Mouse (Mus musculus) forebrain, embryonic 15.5 days (tissue): Measurements from ENCODE around the gene Spred3. TPM values are rescaled to one million over a fixed set of nuclear protein-coding genes. Genes with fewer than 3 reads are reported as not detected.
A peak's percentile ranks its signal among the peaks of the same experiment; 100 is the strongest.
"Not testable (repeated sequence)": the region's sequence is repeated elsewhere in the genome, so short reads cannot be mapped to it uniquely, and the experiment has no call there.

Experiments used
- ATAC-seq: fragments of 200-750 bp; cut with Nextera tagmentation; replicated peaks from 2 replicates; pipeline ENCODE4 v1.8.0; 2017; ENCODE audit warnings: mild to moderate bottlenecking, moderate TSS enrichment, moderate library complexity
- H3K27ac ChIP-seq: fragments of 300-500 bp; sonication (generic); replicated peaks from 2 replicates; pipeline ENCODE4 v1.5.1; 2015; ENCODE audit warnings: mild to moderate bottlenecking, inconsistent platforms
- H3K27me3 ChIP-seq: fragments of 300-500 bp; sonication (generic); 2 replicates; pipeline ENCODE4 v1.6.1; 2015; ENCODE audit warnings: inconsistent platforms
- H3K36me3 ChIP-seq: fragments of 300-500 bp; sonication (generic); 2 replicates; pipeline ENCODE4 v1.6.1; 2015; ENCODE audit warnings: mild to moderate bottlenecking, inconsistent platforms
- H3K4me1 ChIP-seq: fragments of 300-500 bp; sonication (generic); 2 replicates; pipeline ENCODE4 v1.6.1; 2015; ENCODE audit warnings: inconsistent platforms
- H3K4me2 ChIP-seq: fragments of 300-500 bp; sonication (generic); replicated peaks from 2 replicates; pipeline ENCODE4 v1.6.1; 2015; ENCODE audit warnings: mild to moderate bottlenecking, inconsistent platforms
- H3K4me3 ChIP-seq: fragments of 300-500 bp; sonication (generic); 2 replicates; pipeline ENCODE4 v1.5.1; 2015; ENCODE audit warnings: mild to moderate bottlenecking, inconsistent platforms
- H3K9ac ChIP-seq: fragments of 300-500 bp; sonication (generic); replicated peaks from 2 replicates; pipeline ENCODE4 v1.6.1; 2015; ENCODE audit warnings: mild to moderate bottlenecking, inconsistent platforms
- H3K9me3 ChIP-seq: fragments of 300-500 bp; sonication (generic); 2 replicates; pipeline ENCODE4 v1.6.1; 2016; ENCODE audit warnings: inconsistent platforms
- WGBS: fragments of 180-500 bp; shearing (Covaris S2); methylation state at CpG from one replicate; pipeline ENCODE4 v1.1.7; 2015; ENCODE audit warnings: mixed read lengths; 5-methylcytosine and 5-hydroxymethylcytosine counted together
- polyA plus RNA-seq: library from polyadenylated mRNA; unstranded; fragments of >200 nt; fragmentation: Nextera tagmentation; extraction: Ambion mirVana; gene quantifications from 2 replicates; pipeline ENCODE4 v1.2.1, GENCODE M21; 2015

The Spred3 gene
- polyA plus RNA-seq, 1 experiment from 2014 or later, result 6.4 TPM

DNA sequence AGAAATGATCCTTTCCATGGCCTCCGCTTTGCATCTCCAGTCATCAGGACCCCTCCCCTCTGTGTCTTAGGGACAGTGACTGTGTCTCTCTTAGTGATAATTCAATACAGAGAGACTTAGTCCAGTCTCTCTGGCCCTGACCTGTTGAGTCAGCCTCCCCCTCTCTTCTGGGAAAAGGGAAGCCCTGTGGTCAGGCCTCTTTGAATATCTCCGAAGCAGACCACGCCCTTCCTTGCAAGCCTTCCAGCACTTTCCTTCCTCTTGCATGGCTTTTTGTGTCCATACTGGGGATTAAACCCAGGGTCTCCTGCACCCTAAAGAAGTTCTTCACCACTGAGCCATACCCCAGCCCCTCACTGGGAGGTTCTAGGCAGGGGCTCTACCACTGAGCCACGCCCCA, 26.2 kb downstream of the Spred3 start:
- Histone ChIP-seq H3K36me3 (no peaks in the 10 kb centered on the region), H3K9me3 (no peaks in the 10 kb centered on the region), H3K9ac (no peak overlapping the region), H3K27ac (no peak overlapping the region), H3K4me3 (no peak overlapping the region), H3K4me1 (no peaks in the 10 kb centered on the region), H3K4me2 (no peak overlapping the region), H3K27me3 (no peaks in the 10 kb centered on the region)
- WGBS, result 93% methylated on average over 4 of the region's 4 CpGs
- no peak for ATAC-seq

DNA sequence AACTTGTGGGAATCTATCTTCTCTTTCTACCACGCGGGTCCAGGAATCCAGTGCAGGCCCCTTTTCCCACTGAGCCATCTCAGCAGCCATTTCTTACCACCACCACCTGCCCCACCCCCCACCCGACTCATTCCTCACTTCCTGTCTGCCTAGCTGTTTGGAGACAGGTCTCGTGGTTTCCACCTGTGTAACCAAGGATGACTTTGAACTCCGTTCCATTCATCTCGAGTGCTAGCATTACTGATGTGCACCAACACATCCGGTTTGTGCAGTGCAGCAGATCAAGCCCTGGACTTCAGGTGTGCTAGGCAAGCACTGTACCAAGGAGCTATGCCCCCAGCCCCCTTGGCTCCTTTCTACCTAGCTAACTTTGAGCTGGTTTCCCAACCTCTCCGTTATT, 28.8 kb downstream of the Spred3 start:
- no peaks in the 10 kb centered on the region for H3K4me1 ChIP-seq
- H3K9ac ChIP-seq, result no peak overlapping the region
- no peaks in the 10 kb centered on the region; the same call in 1 of the 2 replicates for H3K27me3 ChIP-seq
- WGBS, result 87% methylated on average over 8 of the region's 8 CpGs
- H3K9me3 ChIP-seq, result no peaks in the 10 kb centered on the region
- no peak overlapping the region for H3K27ac ChIP-seq
- H3K4me3 ChIP-seq, result no peak overlapping the region
- H3K4me2 ChIP-seq, result no peak overlapping the region
- no peaks in the 10 kb centered on the region for H3K36me3 ChIP-seq
- ATAC-seq, result no peak

DNA sequence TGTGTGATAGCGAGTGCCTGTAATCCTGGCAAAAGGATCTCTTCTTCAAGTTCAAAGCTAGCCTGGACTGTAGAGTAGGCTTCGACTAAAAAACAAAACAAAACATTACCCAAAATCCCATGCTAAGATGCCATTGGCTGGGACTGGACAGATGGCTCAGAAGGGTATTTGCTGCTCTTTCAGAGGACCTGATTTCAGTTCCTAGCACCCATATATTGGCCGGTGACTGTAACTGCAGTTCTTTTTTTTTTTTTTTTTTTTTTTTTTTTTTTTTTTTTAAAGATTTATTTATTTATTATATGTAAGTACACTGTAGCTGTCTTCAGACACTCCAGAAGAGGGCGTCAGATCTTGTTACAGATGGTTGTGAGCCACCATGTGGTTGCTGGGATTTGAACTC, 31.0 kb downstream of the Spred3 start:
- peaks cover 11% of the 10 kb centered on the region for H3K27me3 ChIP-seq
- H3K4me3 ChIP-seq, H3K9ac ChIP-seq, H3K9me3 ChIP-seq, H3K36me3 ChIP-seq, H3K4me2 ChIP-seq, H3K27ac ChIP-seq, ATAC-seq: not testable (repeated sequence)
- H3K4me1 ChIP-seq, result peaks cover 10% of the 10 kb centered on the region
- 92% methylated on average over 3 of the region's 4 CpGs for WGBS

DNA sequence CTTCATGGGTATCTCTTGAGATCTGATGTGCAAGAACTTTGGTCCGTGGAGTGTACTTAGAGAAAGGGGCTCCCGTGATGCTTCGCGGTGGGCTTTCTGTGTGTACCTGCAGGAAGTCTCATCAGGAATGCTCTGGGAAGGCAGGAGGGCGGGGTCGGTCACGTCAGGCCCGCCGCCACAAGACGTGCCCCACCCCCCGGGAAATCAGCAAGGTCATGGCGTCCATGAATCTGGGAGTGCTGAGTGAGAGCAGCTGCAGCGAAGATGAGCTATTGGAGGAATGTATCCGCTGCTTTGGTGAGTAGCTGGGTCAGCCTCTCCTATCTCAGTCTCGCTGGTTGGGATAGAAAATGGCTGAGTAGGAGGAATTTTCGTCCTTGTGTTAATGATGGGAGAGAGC, 32.8 kb downstream of the Spred3 start:
- WGBS, result 45% methylated on average over 16 of the region's 16 CpGs
- Histone ChIP-seq H3K4me3 (no peak overlapping the region), H3K27ac (no peak overlapping the region), H3K27me3 (peaks cover 11% of the 10 kb centered on the region), H3K9me3 (no peaks in the 10 kb centered on the region), H3K4me2 (no peak overlapping the region), H3K36me3 (no peaks in the 10 kb centered on the region), H3K4me1 (peaks cover 13% of the 10 kb centered on the region), H3K9ac (no peak overlapping the region)
- no peak for ATAC-seq

DNA sequence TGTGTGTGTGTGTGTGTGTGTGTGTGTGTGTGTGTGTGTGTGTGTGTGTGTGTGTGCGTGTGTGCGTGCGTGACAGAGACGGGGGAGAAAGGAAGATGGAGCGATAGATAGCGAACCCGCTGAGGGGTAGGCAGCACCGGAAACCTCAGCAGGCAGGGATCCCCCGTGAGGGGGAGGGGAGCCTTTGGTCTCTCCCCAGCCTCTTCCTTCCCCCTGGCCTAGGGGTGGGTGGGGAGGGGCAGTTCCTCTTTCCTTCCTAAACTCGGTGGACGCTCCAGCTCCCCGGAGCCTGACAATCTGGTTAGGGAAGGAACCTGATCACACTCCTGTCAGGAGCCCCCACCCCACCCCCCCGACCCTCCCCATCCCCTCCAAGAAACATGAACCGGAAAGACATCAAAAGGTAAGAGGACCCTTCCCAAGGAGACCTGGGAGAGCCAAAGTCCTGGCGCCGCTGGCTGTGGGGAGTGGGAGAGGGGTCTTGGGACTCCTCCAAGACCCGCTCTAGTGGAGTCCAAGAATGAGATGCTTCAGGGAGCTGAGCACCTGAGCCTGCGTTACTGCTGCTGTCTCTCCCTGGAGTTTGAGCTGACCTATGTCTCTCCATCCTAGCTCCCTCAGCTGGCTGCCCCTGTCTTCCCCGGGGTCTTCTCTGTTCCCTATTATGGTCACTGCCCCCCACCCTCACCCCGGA, 35.4 kb downstream of the Spred3 start, which contains the start of gene Rasgrp4:
Gene Rasgrp4 (plus strand): TSS at position 159 of the 694 bp plus-strand sequence.
- no peak within 1 kb of the TSS for H3K9ac ChIP-seq
- peak within 1 kb of the TSS; percentile 27 for H3K4me3 ChIP-seq
- H3K9me3 ChIP-seq, result no peaks in the 10 kb centered on the region
- peaks cover 11% of the 10 kb centered on the region for H3K27me3 ChIP-seq
- ATAC-seq, result 0 out of 2 replicates have a peak, but pooled peaks have one; percentile 48
- H3K27ac ChIP-seq, result no peak within 1 kb of the TSS
- H3K4me2 ChIP-seq, result peak within 1 kb of the TSS; percentile 44
- no peaks in the 10 kb centered on the region for H3K36me3 ChIP-seq
- peaks cover 13% of the 10 kb centered on the region for H3K4me1 ChIP-seq
- under 1% methylated on average over 13 of the region's 20 CpGs for WGBS

DNA sequence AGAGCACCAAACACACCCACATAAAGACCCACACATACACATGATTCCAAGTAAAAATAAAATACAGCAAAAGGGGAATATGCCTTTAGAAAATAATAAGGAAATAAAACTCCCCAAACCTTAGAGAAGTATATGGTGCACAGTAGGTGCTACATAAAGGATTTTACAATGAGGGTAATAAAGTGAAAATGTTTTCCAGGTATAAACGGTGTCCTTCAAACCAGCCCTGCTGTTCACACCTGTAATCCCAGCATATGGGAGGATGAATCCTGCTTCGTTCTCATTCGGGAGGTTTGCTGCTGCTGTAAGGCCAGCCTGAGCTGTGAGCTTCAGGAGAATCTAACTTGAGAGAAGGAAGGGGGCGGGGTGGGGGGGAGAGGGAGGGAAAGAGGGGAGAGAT, 36.0 kb downstream of the Spred3 start:
- Histone ChIP-seq H3K9me3 (no peaks in the 10 kb centered on the region), H3K4me2 (peak overlapping the region; percentile 44), H3K36me3 (no peaks in the 10 kb centered on the region), H3K27ac (no peak overlapping the region), H3K9ac (no peak overlapping the region), H3K4me3 (peak overlapping the region; percentile 27), H3K4me1 (peaks cover 13% of the 10 kb centered on the region), H3K27me3 (peaks cover 11% of the 10 kb centered on the region)
- ATAC-seq, result no peak
- WGBS, result 5% methylated on average over 4 of the region's 4 CpGs

DNA sequence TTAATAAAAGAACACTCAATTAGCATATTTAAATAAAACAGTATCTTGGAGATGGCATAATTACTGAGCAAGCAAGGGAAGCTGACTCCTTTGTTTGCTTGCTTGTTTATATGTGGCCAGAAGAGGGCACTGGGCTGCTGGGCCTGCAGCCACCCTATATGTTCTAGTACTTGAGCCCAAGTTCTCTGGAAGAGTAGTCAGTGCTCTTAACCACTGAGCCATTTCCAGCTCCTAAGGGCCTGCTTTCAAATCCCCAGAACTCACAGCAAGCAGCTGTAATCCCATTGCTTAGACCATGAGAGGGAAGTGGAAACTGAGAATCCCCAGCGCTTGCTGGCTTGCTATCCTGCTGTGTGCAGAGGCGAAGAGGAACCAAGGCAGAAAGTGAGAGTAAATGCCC, 41.5 kb downstream of the Spred3 start:
- 46% methylated on average over 2 of the region's 2 CpGs for WGBS

DNA sequence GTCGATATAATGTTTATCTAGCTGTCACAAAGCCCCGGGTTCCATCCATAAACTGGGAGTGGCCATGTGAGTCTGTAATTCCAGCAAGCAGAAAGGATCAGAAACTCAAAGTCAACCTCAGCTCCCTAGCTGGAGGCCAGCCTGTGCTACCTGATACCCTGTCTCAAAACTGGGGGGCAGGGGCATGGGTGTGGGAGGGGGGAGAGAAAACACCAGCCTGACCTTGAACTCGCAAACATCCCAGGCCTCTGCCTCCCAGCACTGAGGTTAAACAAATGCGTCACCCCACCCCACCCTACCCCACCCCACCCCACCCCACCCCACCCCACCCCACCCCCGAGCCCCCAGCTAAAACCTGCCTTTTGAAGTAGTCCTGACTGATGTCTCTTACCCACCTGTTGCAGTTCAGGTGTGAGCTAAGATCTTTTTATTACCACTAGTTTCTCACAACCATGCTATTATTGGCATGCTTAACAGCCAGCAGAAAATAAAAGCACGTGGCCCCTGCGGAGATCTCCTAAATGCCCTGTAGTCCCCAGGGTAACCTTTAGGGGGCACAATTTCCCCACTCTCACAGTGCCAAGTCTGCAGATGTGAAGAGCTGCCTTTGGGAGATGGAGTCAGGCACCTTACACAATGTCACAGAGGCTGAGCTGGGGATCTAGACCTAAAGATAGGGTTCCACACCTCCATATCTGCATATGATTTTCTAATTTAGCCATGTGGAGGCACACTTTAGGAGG, 43.9 kb downstream of the Spred3 start:
- no peaks in the 10 kb centered on the region for H3K9me3 ChIP-seq
- no peak overlapping the region for H3K9ac ChIP-seq
- no peak for ATAC-seq
- 31% methylated on average over 7 of the region's 7 CpGs for WGBS
- H3K4me2 ChIP-seq, result no peak overlapping the region
- H3K27ac ChIP-seq, result no peak overlapping the region
- H3K4me3 ChIP-seq, result no peak overlapping the region
- peaks cover 9% of the 10 kb centered on the region for H3K4me1 ChIP-seq
- no peaks in the 10 kb centered on the region for H3K36me3 ChIP-seq
- no peaks in the 10 kb centered on the region for H3K27me3 ChIP-seq

More for the DNA sequence above, 41.5 kb downstream of the Spred3 start:
- no peak for ATAC-seq
- Histone ChIP-seq H3K27me3 (no peaks in the 10 kb centered on the region), H3K4me3 (no peak overlapping the region), H3K9ac (no peak overlapping the region), H3K9me3 (no peaks in the 10 kb centered on the region), H3K4me2 (no peak overlapping the region), H3K36me3 (no peaks in the 10 kb centered on the region), H3K27ac (no peak overlapping the region), H3K4me1 (peaks cover 9% of the 10 kb centered on the region)

DNA sequence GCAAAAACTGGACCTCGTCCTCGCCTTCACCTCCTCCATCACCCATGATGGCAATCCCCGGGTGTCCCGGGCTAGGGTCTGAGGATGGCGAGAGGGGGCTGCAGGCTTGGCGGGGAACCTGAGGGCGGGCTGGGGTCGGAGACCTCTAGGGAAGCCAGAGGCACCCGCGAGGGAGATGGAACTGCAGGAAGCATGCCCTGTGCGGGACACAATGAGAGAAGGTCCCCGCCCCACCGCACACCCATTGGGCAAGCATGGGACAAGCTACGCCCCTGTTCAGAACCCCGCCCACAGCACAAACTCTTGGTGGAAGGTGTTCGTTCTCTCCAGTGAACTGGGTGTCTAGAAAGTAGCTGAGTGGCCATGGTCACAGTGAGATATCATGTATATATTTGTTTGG, 45.2 kb downstream of the Spred3 start, which contains the start of gene Ryr1:
Gene Ryr1 (minus strand): TSS at position 210 of the 400 bp plus-strand sequence.
- Histone ChIP-seq H3K9me3 (no peaks in the 10 kb centered on the region), H3K27ac (no peak within 1 kb of the TSS), H3K4me2 (peak within 1 kb of the TSS; percentile 61), H3K9ac (peak within 1 kb of the TSS; percentile 38), H3K4me1 (peaks cover 9% of the 10 kb centered on the region), H3K36me3 (no peaks in the 10 kb centered on the region), H3K27me3 (no peaks in the 10 kb centered on the region), H3K4me3 (peak within 1 kb of the TSS; percentile 36)
- WGBS, result 2% methylated on average over 16 of the region's 16 CpGs
- ATAC-seq, result peak; percentile 73; the same call in 1 of the 2 replicates

DNA sequence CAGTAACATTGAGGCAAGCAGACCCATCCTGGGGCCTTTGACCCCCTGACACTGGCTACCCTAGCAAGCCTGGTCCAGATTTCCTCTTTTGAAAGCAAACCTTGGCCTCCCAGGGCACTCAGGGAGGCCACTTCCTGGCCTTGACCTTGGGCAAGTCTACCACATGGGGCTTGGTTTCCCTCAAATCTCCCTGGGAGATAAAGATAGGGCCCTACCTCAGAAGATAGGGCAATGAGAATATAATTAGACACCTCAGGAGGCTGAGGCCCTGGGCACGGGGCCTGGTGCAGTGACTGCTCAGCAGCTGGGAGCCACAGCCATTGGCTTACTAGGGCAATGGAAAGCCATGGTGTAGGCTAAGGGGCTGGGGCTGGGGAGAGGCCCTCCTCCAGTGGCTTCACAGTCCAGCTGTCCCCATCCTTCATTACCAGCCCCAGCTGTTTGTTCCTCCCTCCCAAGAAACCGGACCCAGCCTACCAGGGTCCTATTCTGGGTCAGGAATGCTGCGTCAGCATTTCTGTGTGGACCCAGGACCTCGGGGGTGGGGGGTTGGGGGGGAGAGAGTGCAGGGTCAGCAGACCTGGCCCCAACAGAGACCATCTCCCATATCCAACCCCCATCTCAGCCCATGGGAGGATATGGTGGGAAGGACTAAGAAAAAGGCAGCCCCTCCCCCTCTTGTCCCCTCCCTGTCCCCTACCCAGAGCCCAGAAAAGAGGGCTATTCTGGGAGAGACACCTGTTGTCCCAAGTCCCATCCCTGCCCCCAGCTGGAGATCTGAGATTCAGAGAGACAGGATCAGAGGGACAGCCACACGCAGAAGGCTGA, 46.5 kb downstream of the Spred3 start:
- H3K27ac ChIP-seq, result no peak overlapping the region
- ATAC-seq, result no peak
- 54% methylated on average over 5 of the region's 5 CpGs for WGBS
- no peaks in the 10 kb centered on the region for H3K36me3 ChIP-seq
- H3K4me1 ChIP-seq, result peaks cover 9% of the 10 kb centered on the region
- no peak overlapping the region for H3K4me3 ChIP-seq
- no peak overlapping the region for H3K9ac ChIP-seq
- no peak overlapping the region for H3K4me2 ChIP-seq
- H3K9me3 ChIP-seq, result no peaks in the 10 kb centered on the region
- H3K27me3 ChIP-seq, result no peaks in the 10 kb centered on the region

DNA sequence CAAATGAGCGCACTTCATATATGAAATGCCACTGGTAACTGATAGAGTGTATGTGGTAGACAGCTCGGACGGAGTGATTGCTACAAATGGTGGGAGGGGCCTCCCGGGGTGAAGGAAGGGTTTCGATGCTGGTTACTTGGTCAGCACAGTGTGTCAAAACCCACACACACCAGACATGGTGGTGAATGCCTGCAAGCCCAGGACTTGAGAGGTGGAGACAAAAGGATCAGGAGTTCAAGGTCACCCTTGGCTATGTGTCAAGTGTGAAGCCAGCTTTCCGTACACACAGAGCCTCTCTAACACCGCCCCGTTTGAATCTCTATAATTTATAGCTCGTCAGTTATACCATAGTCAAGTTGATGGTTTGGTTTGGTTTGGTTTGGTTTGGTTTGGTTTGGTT, 47.4 kb downstream of the Spred3 start:
- WGBS, result 90% methylated on average over 9 of the region's 9 CpGs
- Histone ChIP-seq H3K9ac (no peak overlapping the region), H3K27ac (no peak overlapping the region), H3K4me2 (no peak overlapping the region), H3K4me3 (no peak overlapping the region), H3K27me3 (no peaks in the 10 kb centered on the region), H3K36me3 (no peaks in the 10 kb centered on the region), H3K9me3 (no peaks in the 10 kb centered on the region), H3K4me1 (peaks cover 9% of the 10 kb centered on the region)
- ATAC-seq, result no peak

DNA sequence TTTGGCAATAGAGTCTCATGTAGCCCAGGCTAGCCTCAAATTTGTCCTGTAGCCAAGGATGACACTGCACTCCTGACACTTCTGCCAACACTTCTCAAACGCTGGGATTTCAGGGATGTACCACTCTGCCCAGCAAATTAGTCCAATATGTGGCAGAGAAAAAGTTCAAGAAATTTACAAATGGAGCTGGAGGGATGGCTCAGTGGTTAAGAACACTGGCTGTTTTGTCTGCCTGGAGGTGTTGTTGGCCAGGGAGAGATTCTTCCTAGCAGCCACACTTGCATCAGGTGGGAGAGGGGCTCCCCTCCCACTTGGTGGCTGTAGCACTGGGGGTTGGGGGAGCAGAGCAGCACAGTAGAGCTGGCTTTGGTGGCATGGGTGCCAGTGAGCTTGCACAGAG, 50.7 kb downstream of the Spred3 start:
- H3K9me3 ChIP-seq, result no peaks in the 10 kb centered on the region
- no peaks in the 10 kb centered on the region for H3K27me3 ChIP-seq
- no peaks in the 10 kb centered on the region for H3K36me3 ChIP-seq
- no peak overlapping the region for H3K27ac ChIP-seq
- ATAC-seq, result no peak
- no peak overlapping the region for H3K9ac ChIP-seq
- peaks cover 3% of the 10 kb centered on the region for H3K4me1 ChIP-seq
- WGBS, result 93% methylated on average over 1 of the region's 1 CpGs
- no peak overlapping the region for H3K4me2 ChIP-seq
- H3K4me3 ChIP-seq, result no peak overlapping the region
